Mouse (Mus musculus): Measurements from ENCODE around the gene Cops4. TPM values are rescaled to one million over a fixed set of nuclear protein-coding genes. Genes with fewer than 3 reads are reported as not detected.
A peak's percentile ranks its signal among the peaks of the same experiment; 100 is the strongest.

The Cops4 gene
- polyA plus RNA-seq, 1 experiment, result 14.4 TPM

- Histone ChIP-seq H3K4me3 (replicated peaks) (peak overlapping the region; percentile 97), H3K36me3 (replicated peaks; ENCODE audit: low read length) (no peaks in the 10 kb centered on the region), H3K9me3 (no peaks in the 10 kb centered on the region), H3K4me1 (peaks cover 33% of the 10 kb centered on the region), H3K27me3 (replicated peaks) (no peaks in the 10 kb centered on the region)
- no peak for TF ChIP-seq GATA1 (IDR thresholded peaks at IDR 0.05; ENCODE audit: borderline replicate concordance, low read length)
- TF ChIP-seq FLI1 (IDR thresholded peaks at IDR 0.05; ENCODE audit: low read length), result no peak
These were observed 18.9 kb upstream of the Cops4 start for GRCm38 (mm10) chr5:100499243-100499642.

- Histone ChIP-seq H3K4me3 (replicated peaks) (peak overlapping the region; percentile 97), H3K36me3 (replicated peaks; ENCODE audit: low read length) (no peaks in the 10 kb centered on the region), H3K27me3 (replicated peaks) (no peaks in the 10 kb centered on the region), H3K9me3 (no peaks in the 10 kb centered on the region), H3K4me1 (peaks cover 39% of the 10 kb centered on the region)
- no peak for TF ChIP-seq FLI1 (IDR thresholded peaks at IDR 0.05; ENCODE audit: low read length)
- TF ChIP-seq GATA1 (IDR thresholded peaks at IDR 0.05; ENCODE audit: borderline replicate concordance, low read length), result no peak
These were observed 18.2 kb upstream of the Cops4 start for GRCm38 (mm10) chr5:100499831-100500304.

- Histone ChIP-seq H3K4me1 (peaks cover 46% of the 10 kb centered on the region), H3K4me3 (replicated peaks) (peak within 1 kb of the TSS; percentile 97), H3K36me3 (replicated peaks; ENCODE audit: low read length) (no peaks in the 10 kb centered on the region), H3K9me3 (no peaks in the 10 kb centered on the region), H3K27me3 (replicated peaks) (no peaks in the 10 kb centered on the region)
- TF ChIP-seq GATA1 (IDR thresholded peaks at IDR 0.05; ENCODE audit: borderline replicate concordance, low read length) (no peak), FLI1 (IDR thresholded peaks at IDR 0.05; ENCODE audit: low read length) (no peak)
These were observed 17.6 kb upstream of the Cops4 start, which contains the start of gene Lin54 for GRCm38 (mm10) chr5:100500458-100500961. Gene Lin54, minus strand, starts transcription at chr5:100500639.

GRCm38 (mm10) chr5:100501267-100501666, 16.8 kb upstream of the Cops4 start:
- TF ChIP-seq FLI1 (IDR thresholded peaks at IDR 0.05; ENCODE audit: low read length) (no peak), GATA1 (IDR thresholded peaks at IDR 0.05; ENCODE audit: borderline replicate concordance, low read length) (no peak; the same call in 2 of the 3 replicates)
- H3K4me1 ChIP-seq, result peaks cover 48% of the 10 kb centered on the region

GRCm38 (mm10) chr5:100509247-100509646, 8.9 kb upstream of the Cops4 start:
- Histone ChIP-seq H3K4me3 (replicated peaks) (peak overlapping the region; percentile 80), H3K9me3 (no peaks in the 10 kb centered on the region), H3K27me3 (replicated peaks) (peaks cover 2% of the 10 kb centered on the region), H3K36me3 (replicated peaks; ENCODE audit: low read length) (no peaks in the 10 kb centered on the region), H3K4me1 (peaks cover 48% of the 10 kb centered on the region)
- TF ChIP-seq FLI1 (IDR thresholded peaks at IDR 0.05; ENCODE audit: low read length) (no peak), GATA1 (IDR thresholded peaks at IDR 0.05; ENCODE audit: borderline replicate concordance, low read length) (no peak)

More at GRCm38 (mm10) chr5:100501267-100501666, 16.8 kb upstream of the Cops4 start:
- no peaks in the 10 kb centered on the region for H3K36me3 ChIP-seq (replicated peaks; ENCODE audit: low read length)
- no peaks in the 10 kb centered on the region for H3K27me3 ChIP-seq (replicated peaks)
- H3K4me3 ChIP-seq (replicated peaks), result peak overlapping the region; percentile 97
- H3K9me3 ChIP-seq, result no peaks in the 10 kb centered on the region

- Histone ChIP-seq H3K4me1 (peaks cover 30% of the 10 kb centered on the region), H3K36me3 (replicated peaks; ENCODE audit: low read length) (no peaks in the 10 kb centered on the region), H3K27me3 (replicated peaks) (peaks cover 3% of the 10 kb centered on the region), H3K9me3 (no peaks in the 10 kb centered on the region), H3K4me3 (replicated peaks) (no peak overlapping the region)
- TF ChIP-seq GATA1 (IDR thresholded peaks at IDR 0.05; ENCODE audit: borderline replicate concordance, low read length) (no peak), FLI1 (IDR thresholded peaks at IDR 0.05; ENCODE audit: low read length) (no peak)
These were observed 5.5 kb upstream of the Cops4 start for GRCm38 (mm10) chr5:100512576-100512975.

- TF ChIP-seq GATA1 (IDR thresholded peaks at IDR 0.05; ENCODE audit: borderline replicate concordance, low read length) (no peak), FLI1 (IDR thresholded peaks at IDR 0.05; ENCODE audit: low read length) (no peak)
- Histone ChIP-seq H3K27me3 (replicated peaks) (peaks cover 3% of the 10 kb centered on the region), H3K36me3 (replicated peaks; ENCODE audit: low read length) (peaks cover 13% of the 10 kb centered on the region), H3K9me3 (no peaks in the 10 kb centered on the region), H3K4me3 (replicated peaks) (peak overlapping the region; percentile 95), H3K4me1 (peaks cover 62% of the 10 kb centered on the region)
These were observed 910 bp downstream of the Cops4 start for GRCm38 (mm10) chr5:100519027-100519411.

GRCm38 (mm10) chr5:100520223-100520622, 2.1 kb downstream of the Cops4 start:
- Histone ChIP-seq H3K36me3 (replicated peaks; ENCODE audit: low read length) (peaks cover 18% of the 10 kb centered on the region), H3K4me3 (replicated peaks) (peak overlapping the region; percentile 80)

GRCm38 (mm10) chr5:100523331-100523730, 5.2 kb downstream of the Cops4 start:
- H3K4me3 ChIP-seq (replicated peaks), result no peak overlapping the region
- H3K27me3 ChIP-seq (replicated peaks), result no peaks in the 10 kb centered on the region
- H3K9me3 ChIP-seq, result no peaks in the 10 kb centered on the region
- no peak for TF ChIP-seq FLI1 (IDR thresholded peaks at IDR 0.05; ENCODE audit: low read length)
- no peak for TF ChIP-seq GATA1 (IDR thresholded peaks at IDR 0.05; ENCODE audit: borderline replicate concordance, low read length)
- peaks cover 88% of the 10 kb centered on the region for H3K4me1 ChIP-seq
- peaks cover 30% of the 10 kb centered on the region for H3K36me3 ChIP-seq (replicated peaks; ENCODE audit: low read length)

More at GRCm38 (mm10) chr5:100520223-100520622, 2.1 kb downstream of the Cops4 start:
- Histone ChIP-seq H3K9me3 (no peaks in the 10 kb centered on the region), H3K4me1 (peaks cover 70% of the 10 kb centered on the region), H3K27me3 (replicated peaks) (no peaks in the 10 kb centered on the region)
- no peak for TF ChIP-seq GATA1 (IDR thresholded peaks at IDR 0.05; ENCODE audit: borderline replicate concordance, low read length)
- no peak for TF ChIP-seq FLI1 (IDR thresholded peaks at IDR 0.05; ENCODE audit: low read length)

- no peaks in the 10 kb centered on the region for H3K27me3 ChIP-seq (replicated peaks)
- no peaks in the 10 kb centered on the region for H3K9me3 ChIP-seq
- TF ChIP-seq GATA1 (IDR thresholded peaks at IDR 0.05; ENCODE audit: borderline replicate concordance, low read length) (no peak), FLI1 (IDR thresholded peaks at IDR 0.05; ENCODE audit: low read length) (no peak)
- peaks cover 77% of the 10 kb centered on the region for H3K4me1 ChIP-seq
- peaks cover 46% of the 10 kb centered on the region for H3K36me3 ChIP-seq (replicated peaks; ENCODE audit: low read length)
- no peak overlapping the region for H3K4me3 ChIP-seq (replicated peaks)
These were observed 6.8 kb downstream of the Cops4 start for GRCm38 (mm10) chr5:100524921-100525320.

Data from megakaryocyte, embryonic 14.5 days (primary cell).